Mouse (Mus musculus) liver, adult 2 months (tissue): ENCODE measurements around the gene Mthfs. TPM values are rescaled to one million over a fixed set of nuclear protein-coding genes. Genes with fewer than 3 reads are reported as not detected.

ENCODE experiments used
- DNase-seq: peaks from one replicate; pipeline ENCODE4 v3.0.0-alpha.2; 2011; ENCODE audit warnings: low read depth, low spot score; ENCODE audit errors: extremely low read depth
- H3K27ac ChIP-seq: fragments of 200-500 bp; replicated peaks from 2 replicates; pipeline ENCODE4 v1.5.1; 2012; ENCODE audit warnings: low read depth, mild to moderate bottlenecking, control low read depth, inconsistent platforms, low read length; ENCODE audit not compliant: insufficient read depth
- H3K27me3 ChIP-seq: fragments of 200-500 bp; 2 replicates; pipeline ENCODE4 v1.6.1; 2012; ENCODE audit warnings: mild to moderate bottlenecking, moderate library complexity, low read length, inconsistent platforms; ENCODE audit not compliant: control insufficient read depth, insufficient read depth
- H3K36me3 ChIP-seq: fragments of 200-500 bp; 2 replicates; pipeline ENCODE4 v1.6.1; 2012; ENCODE audit warnings: low read length, inconsistent platforms; ENCODE audit not compliant: control insufficient read depth, insufficient read depth
- H3K4me1 ChIP-seq: fragments of 200-500 bp; 2 replicates; pipeline ENCODE4 v1.6.1; 2011; ENCODE audit warnings: low read length; ENCODE audit not compliant: control insufficient read depth, insufficient read depth
- H3K4me3 ChIP-seq: fragments of 200-500 bp; 2 replicates; pipeline ENCODE4 v1.5.1; 2011; ENCODE audit warnings: low read depth, mild to moderate bottlenecking, control low read depth, low read length, moderate library complexity; ENCODE audit not compliant: insufficient read depth
- H3K79me2 ChIP-seq: fragments of 200-500 bp; 2 replicates; pipeline ENCODE4 v1.6.1; 2012; ENCODE audit warnings: inconsistent platforms, mild to moderate bottlenecking, low read length, moderate library complexity; ENCODE audit not compliant: control insufficient read depth, insufficient read depth
- H3K9ac ChIP-seq: fragments of 200-500 bp; 2 replicates; pipeline ENCODE4 v1.6.1; 2012; ENCODE audit warnings: low read depth, mild to moderate bottlenecking, control low read depth, inconsistent platforms, low read length
- CTCF ChIP-seq: fragments of 200-500 bp; IDR thresholded peaks from 2 replicates; pipeline ENCODE4 v1.5.1; 2011; ENCODE audit warnings: low read depth, low read length, control low read depth
- POLR2A ChIP-seq: fragments of 200-500 bp; IDR thresholded peaks from 2 replicates; pipeline ENCODE4 v1.6.1; 2011; ENCODE audit warnings: low read length, control low read depth; ENCODE audit not compliant: insufficient read depth; ENCODE audit errors: extremely low read depth
- WGBS: fragments of 180-500 bp; shearing (Covaris S2); methylation state at CpG from one replicate; pipeline ENCODE4 v1.1.7; 2018; 5-methylcytosine and 5-hydroxymethylcytosine counted together
- polyA plus RNA-seq: library from polyadenylated mRNA; depleted of rRNA; stranded (reverse); fragments of >200 nt; gene quantifications from 2 replicates; pipeline ENCODE4 v1.2.3, GENCODE M21; 2012
- total RNA-seq: library from RNA; depleted of rRNA; stranded (reverse); fragments of >200 nt; gene quantifications from 2 replicates; pipeline ENCODE4 v1.2.3, GENCODE M21; 2014

Mthfs gene
- total and polyA plus RNA-seq, 2 experiments, result 33.4 to 73.8 TPM

DNA sequence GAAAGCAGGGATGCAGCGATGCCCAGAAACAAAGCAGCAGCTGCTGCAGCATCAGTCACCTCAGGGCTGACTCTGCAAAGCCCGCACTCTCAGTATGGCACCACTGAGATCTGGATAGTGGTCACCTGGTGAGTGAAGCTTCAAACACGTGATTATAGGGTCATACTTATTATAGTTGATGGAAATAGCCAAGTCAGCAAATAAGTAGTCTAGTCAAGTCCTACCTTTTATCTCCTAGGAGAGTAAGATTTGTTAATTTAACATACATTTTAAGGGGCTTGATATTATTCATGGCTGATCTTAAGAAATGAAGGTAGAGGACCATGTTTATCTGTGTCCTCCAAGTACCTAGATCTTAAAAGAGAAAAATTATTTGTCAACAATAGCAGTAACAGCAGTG, 83.6 kb downstream of the Mthfs start:
- TF ChIP-seq POLR2A (no peak), CTCF (no peak)
- no peaks in the 10 kb centered on the region for H3K79me2 ChIP-seq
- H3K27ac ChIP-seq, result no peak overlapping the region
- no peak overlapping the region for H3K4me3 ChIP-seq
- H3K27me3 ChIP-seq, result no peaks in the 10 kb centered on the region
- no peaks in the 10 kb centered on the region for H3K36me3 ChIP-seq
- WGBS, result 73% methylated on average over 3 of the region's 3 CpGs
- H3K9ac ChIP-seq, result no peak overlapping the region
- no peak for DNase-seq
- H3K4me1 ChIP-seq, result no peaks in the 10 kb centered on the region

DNA sequence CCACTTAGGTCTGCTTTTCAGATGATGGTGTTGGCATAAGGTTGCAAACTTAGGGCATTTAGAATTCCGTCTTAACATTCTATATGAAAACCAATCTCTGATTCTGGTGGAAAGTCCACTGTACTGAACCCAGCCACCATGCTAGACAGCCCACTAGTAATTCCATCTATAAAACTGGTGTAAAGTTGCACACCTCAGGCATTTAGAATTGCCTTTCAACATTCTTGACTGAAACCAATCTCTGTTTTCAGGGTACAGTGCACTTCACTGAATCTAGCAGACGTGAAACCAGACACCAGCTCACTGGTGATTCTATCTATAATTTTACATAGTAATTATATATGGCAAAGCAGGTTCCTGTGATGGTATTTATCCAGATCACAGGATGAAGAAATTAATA, 95.2 kb downstream of the Mthfs start:
- 92% methylated on average over 2 of the region's 2 CpGs for WGBS
- Histone ChIP-seq H3K9ac (no peak overlapping the region), H3K27ac (no peak overlapping the region), H3K4me1 (no peaks in the 10 kb centered on the region), H3K79me2 (no peaks in the 10 kb centered on the region), H3K27me3 (no peaks in the 10 kb centered on the region), H3K4me3 (no peak overlapping the region), H3K36me3 (no peaks in the 10 kb centered on the region)
- TF ChIP-seq CTCF (no peak), POLR2A (no peak)
- no peak for DNase-seq

DNA sequence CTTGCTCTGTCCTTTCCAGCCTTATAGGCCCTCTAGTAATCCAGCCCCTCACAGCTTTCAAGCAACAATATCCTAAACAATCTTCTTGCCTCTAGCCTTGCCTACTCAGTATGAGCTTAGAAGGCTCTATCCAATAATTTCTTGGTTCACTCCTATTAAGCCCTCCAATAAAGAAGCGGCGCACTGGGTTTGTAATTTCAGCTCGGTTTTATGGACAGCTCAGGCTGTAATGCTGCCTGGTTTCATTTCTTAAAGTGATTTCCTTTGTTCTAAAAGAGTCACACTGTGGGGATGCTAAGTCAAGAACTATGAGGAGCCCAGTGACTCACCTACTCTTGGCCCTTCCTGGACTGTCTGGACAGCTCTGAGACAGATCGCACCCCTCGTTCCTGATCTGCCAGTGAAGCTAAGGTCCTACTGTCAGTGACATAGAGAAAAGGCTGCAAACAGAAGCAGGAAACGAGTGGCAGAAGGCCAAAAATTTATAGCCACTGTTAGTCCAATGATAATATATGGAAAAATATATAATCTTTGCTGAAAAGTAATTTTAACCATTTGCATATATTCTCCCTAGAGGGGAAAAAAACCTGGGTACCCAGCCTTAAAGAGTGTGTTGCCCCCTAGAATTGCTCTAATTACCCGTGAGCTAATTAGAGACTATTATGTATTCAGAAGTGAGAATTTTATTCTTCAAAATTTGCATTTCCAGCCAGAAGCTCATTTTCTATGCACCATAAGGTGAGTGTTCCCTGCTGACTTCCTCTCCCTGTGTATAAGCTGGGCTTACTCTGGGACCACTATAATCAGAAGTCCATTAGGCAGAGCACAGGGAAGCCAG, 98.1 kb downstream of the Mthfs start:
- Histone ChIP-seq H3K4me1 (no peaks in the 10 kb centered on the region), H3K79me2 (no peaks in the 10 kb centered on the region), H3K27me3 (no peaks in the 10 kb centered on the region), H3K9ac (no peak overlapping the region), H3K36me3 (no peaks in the 10 kb centered on the region), H3K4me3 (no peak overlapping the region), H3K27ac (no peak overlapping the region)
- no peak for DNase-seq
- WGBS, result 85% methylated on average over 7 of the region's 7 CpGs
- TF ChIP-seq CTCF (no peak), POLR2A (no peak)

DNA sequence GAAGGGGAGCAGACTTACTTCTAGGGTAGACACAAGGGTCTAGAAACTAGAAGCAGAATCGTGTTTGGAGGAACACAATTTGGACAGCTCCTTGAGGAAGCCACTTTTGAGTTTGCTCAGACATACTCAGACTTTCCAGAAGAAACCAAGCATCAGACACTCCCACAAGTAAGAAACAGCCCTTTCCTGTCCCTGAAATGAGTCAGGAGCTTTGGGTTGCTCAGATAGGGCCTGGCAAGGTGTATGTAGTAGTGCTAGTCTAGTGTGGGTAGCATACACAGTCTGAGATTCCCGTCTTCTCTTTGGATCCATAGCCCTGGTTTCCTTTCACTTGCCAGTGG, 98.7 kb downstream of the Mthfs start:
- Histone ChIP-seq H3K4me3 (no peak overlapping the region), H3K79me2 (no peaks in the 10 kb centered on the region), H3K36me3 (no peaks in the 10 kb centered on the region), H3K27ac (no peak overlapping the region), H3K27me3 (no peaks in the 10 kb centered on the region), H3K4me1 (no peaks in the 10 kb centered on the region), H3K9ac (no peak overlapping the region)
- TF ChIP-seq POLR2A (no peak), CTCF (no peak)
- DNase-seq, result no peak
- 85% methylated on average over 2 of the region's 2 CpGs for WGBS

DNA sequence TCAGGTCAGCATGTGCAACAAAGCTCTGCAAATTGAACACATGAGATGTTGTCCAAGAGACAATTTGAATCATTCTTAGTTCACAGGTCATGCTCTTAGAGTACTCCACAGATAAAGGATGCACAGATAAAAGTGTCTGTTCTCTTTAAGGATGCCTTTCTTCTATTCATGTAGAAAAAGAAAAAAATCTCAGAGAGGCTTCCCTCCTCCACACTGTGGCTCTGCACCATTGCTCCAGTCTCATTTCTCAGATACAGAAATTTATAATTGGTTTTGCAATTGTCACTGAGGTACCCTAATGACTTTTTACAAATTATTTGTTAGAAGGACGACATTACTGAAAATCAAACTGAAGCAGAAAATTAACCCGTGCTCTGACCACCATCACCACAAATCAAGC, 101.2 kb downstream of the Mthfs start:
- TF ChIP-seq CTCF (no peak), POLR2A (no peak)
- no peak overlapping the region for H3K27ac ChIP-seq
- H3K36me3 ChIP-seq, result no peaks in the 10 kb centered on the region
- no peak overlapping the region for H3K9ac ChIP-seq
- no peaks in the 10 kb centered on the region for H3K79me2 ChIP-seq
- DNase-seq, result no peak
- H3K27me3 ChIP-seq, result no peaks in the 10 kb centered on the region
- H3K4me3 ChIP-seq, result no peak overlapping the region
- WGBS, result 82% methylated on average over 2 of the region's 2 CpGs
- no peaks in the 10 kb centered on the region for H3K4me1 ChIP-seq

DNA sequence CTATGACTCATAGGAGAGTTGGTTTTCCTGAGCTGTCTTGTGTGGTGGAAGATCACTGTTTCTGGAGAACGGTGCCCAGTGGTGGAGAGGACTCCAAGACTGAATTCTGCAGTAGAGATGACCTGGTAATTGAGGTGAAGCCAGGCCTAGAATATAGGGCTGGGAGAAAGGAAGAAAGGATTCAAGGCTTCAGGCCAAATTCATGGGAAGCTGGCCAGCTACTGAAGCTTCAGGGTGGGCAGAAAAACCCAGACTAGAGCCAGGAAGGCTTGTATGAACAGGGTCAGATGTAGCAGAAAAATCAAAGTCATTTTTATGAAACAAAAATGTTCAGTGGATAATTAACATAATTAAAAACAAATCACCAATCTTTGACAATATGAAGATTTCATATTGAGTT, 163.3 kb downstream of the Mthfs start:
- H3K4me1 ChIP-seq, result no peaks in the 10 kb centered on the region
- H3K36me3 ChIP-seq, result no peaks in the 10 kb centered on the region
- no peak overlapping the region for H3K4me3 ChIP-seq
- H3K79me2 ChIP-seq, result no peaks in the 10 kb centered on the region
- DNase-seq, result no peak
- H3K9ac ChIP-seq, result no peak overlapping the region
- no peak overlapping the region for H3K27ac ChIP-seq
- no peaks in the 10 kb centered on the region for H3K27me3 ChIP-seq
- 45% methylated on average over 1 of the region's 1 CpGs for WGBS
- TF ChIP-seq POLR2A (no peak), CTCF (no peak)
